Mouse (Mus musculus) hindbrain, embryonic 10.5 days (tissue): ENCODE data around the gene Aspm. TPM values are rescaled to one million over a fixed set of nuclear protein-coding genes. Genes with fewer than 3 reads are reported as not detected.
"Not testable (repeated sequence)": the region's sequence is repeated elsewhere in the genome, so short reads cannot be mapped to it uniquely, and the experiment has no call there.

Source experiments
- DNase-seq: peaks from one replicate; pipeline ENCODE4 v3.0.0-alpha.2; 2017; ENCODE audit warnings: low spot score
- H3K27ac ChIP-seq: fragments of 300-500 bp; sonication (generic); 2 replicates; pipeline ENCODE4 v1.5.1; 2016; ENCODE audit warnings: mild to moderate bottlenecking, moderate library complexity
- H3K27me3 ChIP-seq: fragments of 300-500 bp; sonication (generic); 2 replicates; pipeline ENCODE4 v1.6.1; 2016; ENCODE audit warnings: mild to moderate bottlenecking; ENCODE audit not compliant: poor library complexity, insufficient read depth, severe bottlenecking
- H3K36me3 ChIP-seq: fragments of 300-500 bp; sonication (generic); 2 replicates; pipeline ENCODE4 v1.6.1; 2016; ENCODE audit warnings: mild to moderate bottlenecking, moderate library complexity
- H3K4me1 ChIP-seq: fragments of 300-500 bp; sonication (generic); replicated peaks from 2 replicates; pipeline ENCODE4 v1.6.1; 2016; ENCODE audit warnings: mild to moderate bottlenecking
- H3K4me3 ChIP-seq: fragments of 300-500 bp; sonication (generic); 2 replicates; pipeline ENCODE4 v1.5.1; 2016; ENCODE audit warnings: mild to moderate bottlenecking, moderate library complexity
- H3K9me3 ChIP-seq: fragments of 300-500 bp; sonication (generic); 2 replicates; pipeline ENCODE4 v1.6.1; 2016; ENCODE audit warnings: mild to moderate bottlenecking, moderate library complexity
- WGBS: fragments of 180-500 bp; shearing (Covaris S2); methylation state at CpG from one replicate; pipeline ENCODE4 v1.1.7; 2016; 5-methylcytosine and 5-hydroxymethylcytosine counted together
- polyA plus RNA-seq: library from polyadenylated mRNA; unstranded; fragments of >200 nt; fragmentation: Nextera tagmentation; extraction: Ambion mirVana; gene quantifications from 2 replicates; pipeline ENCODE4 v1.2.1, GENCODE M21; 2016

The Aspm gene
- 16.5 and 22.1 TPM in 2 replicates for polyA plus RNA-seq

GRCm38 (mm10) chr1:139454340-139455225 is at the start of gene Aspm:
Gene Aspm, plus strand, starts transcription at chr1:139454772.
- under 1% methylated on average over 65 of the region's 65 CpGs for WGBS
- no peaks in the 10 kb centered on the region for H3K9me3 ChIP-seq
- H3K4me3 ChIP-seq = peak within 1 kb of the TSS; percentile 90
- H3K27ac ChIP-seq = peak within 1 kb of the TSS; percentile 93
- H3K36me3 ChIP-seq = peaks cover 25% of the 10 kb centered on the region
- DNase-seq = peak; percentile 93
- H3K4me1 ChIP-seq = peaks cover 24% of the 10 kb centered on the region
- no peaks in the 10 kb centered on the region for H3K27me3 ChIP-seq

GRCm38 (mm10) chr1:139405766-139406165 is 48.8 kb upstream of the Aspm start:
- Histone ChIP-seq H3K27ac (no peak overlapping the region), H3K4me3 (no peak overlapping the region), H3K27me3 (no peaks in the 10 kb centered on the region), H3K4me1 (no peaks in the 10 kb centered on the region), H3K9me3 (peaks cover 5% of the 10 kb centered on the region; the same call in 1 of the 2 replicates), H3K36me3 (no peaks in the 10 kb centered on the region)
- DNase-seq = no peak

GRCm38 (mm10) chr1:139407701-139408100 is 46.9 kb upstream of the Aspm start:
- no peaks in the 10 kb centered on the region for H3K36me3 ChIP-seq
- WGBS = 58% methylated on average over 5 of the region's 5 CpGs
- no peaks in the 10 kb centered on the region for H3K27me3 ChIP-seq
- H3K27ac ChIP-seq = no peak overlapping the region
- H3K9me3 ChIP-seq = peaks cover 6% of the 10 kb centered on the region; the same call in 1 of the 2 replicates
- no peaks in the 10 kb centered on the region for H3K4me1 ChIP-seq
- DNase-seq = no peak
- no peak overlapping the region for H3K4me3 ChIP-seq

- H3K4me1 ChIP-seq, DNase-seq, H3K36me3 ChIP-seq, H3K27me3 ChIP-seq, H3K4me3 ChIP-seq, H3K9me3 ChIP-seq, H3K27ac ChIP-seq: not testable (repeated sequence)
- 82% methylated on average over 2 of the region's 2 CpGs for WGBS
Measured at GRCm38 (mm10) chr1:139412365-139412764, 42.2 kb upstream of the Aspm start.

GRCm38 (mm10) chr1:139413465-139413864 is 41.1 kb upstream of the Aspm start:
- Histone ChIP-seq H3K9me3 (peaks cover 6% of the 10 kb centered on the region; the same call in 1 of the 2 replicates), H3K27ac (no peak overlapping the region), H3K4me1 (no peaks in the 10 kb centered on the region), H3K27me3 (no peaks in the 10 kb centered on the region), H3K4me3 (no peak overlapping the region), H3K36me3 (no peaks in the 10 kb centered on the region)
- 92% methylated on average over 3 of the region's 3 CpGs for WGBS
- no peak for DNase-seq

- Histone ChIP-seq H3K27me3 (no peaks in the 10 kb centered on the region), H3K36me3 (peaks cover 11% of the 10 kb centered on the region; the same call in 1 of the 2 replicates), H3K4me1 (peaks cover 42% of the 10 kb centered on the region), H3K4me3 (peak overlapping the region; percentile 85), H3K27ac (peak overlapping the region; percentile 98), H3K9me3 (no peaks in the 10 kb centered on the region)
- DNase-seq = no peak
- WGBS = 5% methylated on average over 8 of the region's 8 CpGs
Measured at GRCm38 (mm10) chr1:139421521-139421874, 33.1 kb upstream of the Aspm start.

- WGBS = under 1% methylated on average over 81 of the region's 88 CpGs
- Histone ChIP-seq H3K27ac (peak within 1 kb of the TSS; percentile 98), H3K36me3 (peaks cover 13% of the 10 kb centered on the region), H3K27me3 (no peaks in the 10 kb centered on the region), H3K4me3 (peak within 1 kb of the TSS; percentile 85), H3K4me1 (peaks cover 47% of the 10 kb centered on the region), H3K9me3 (no peaks in the 10 kb centered on the region)
- peak; percentile 90 for DNase-seq
Measured at GRCm38 (mm10) chr1:139421875-139422791, 32.4 kb upstream of the Aspm start, which contains the start of gene Zbtb41. Gene Zbtb41, plus strand, starts transcription at chr1:139422288.

GRCm38 (mm10) chr1:139422941-139423340 is 31.6 kb upstream of the Aspm start:
- peaks cover 48% of the 10 kb centered on the region for H3K4me1 ChIP-seq
- 40% methylated on average over 10 of the region's 10 CpGs for WGBS
- no peaks in the 10 kb centered on the region for H3K9me3 ChIP-seq
- no peak for DNase-seq
- H3K4me3 ChIP-seq = peak overlapping the region; percentile 85
- H3K27me3 ChIP-seq = no peaks in the 10 kb centered on the region
- peak overlapping the region; percentile 98 for H3K27ac ChIP-seq
- H3K36me3 ChIP-seq = peaks cover 15% of the 10 kb centered on the region

GRCm38 (mm10) chr1:139423931-139424330 is 30.6 kb upstream of the Aspm start:
- no peaks in the 10 kb centered on the region for H3K9me3 ChIP-seq
- peaks cover 48% of the 10 kb centered on the region for H3K4me1 ChIP-seq
- no peak for DNase-seq
- H3K36me3 ChIP-seq = peaks cover 18% of the 10 kb centered on the region
- H3K4me3 ChIP-seq = peak overlapping the region; percentile 85
- 64% methylated on average over 10 of the region's 10 CpGs for WGBS
- no peaks in the 10 kb centered on the region for H3K27me3 ChIP-seq
- H3K27ac ChIP-seq = no peak overlapping the region

- peak overlapping the region; percentile 85 for H3K4me3 ChIP-seq
- no peak for DNase-seq
- H3K27ac ChIP-seq = 0 out of 2 replicates have a peak overlapping the region, but pooled peaks have one; percentile 5
- H3K4me1 ChIP-seq = peaks cover 48% of the 10 kb centered on the region
- H3K27me3 ChIP-seq = no peaks in the 10 kb centered on the region
- WGBS = 53% methylated on average over 3 of the region's 3 CpGs
- H3K9me3 ChIP-seq = no peaks in the 10 kb centered on the region
- peaks cover 28% of the 10 kb centered on the region for H3K36me3 ChIP-seq
Measured at GRCm38 (mm10) chr1:139425006-139425405, 29.6 kb upstream of the Aspm start.

GRCm38 (mm10) chr1:139438373-139438772 is 16.2 kb upstream of the Aspm start:
- DNase-seq = no peak
- no peaks in the 10 kb centered on the region for H3K27me3 ChIP-seq
- no peaks in the 10 kb centered on the region for H3K4me1 ChIP-seq
- peaks cover 96% of the 10 kb centered on the region for H3K36me3 ChIP-seq
- no peaks in the 10 kb centered on the region for H3K9me3 ChIP-seq
- H3K27ac ChIP-seq = no peak overlapping the region
- H3K4me3 ChIP-seq = no peak overlapping the region

- not testable (repeated sequence) for H3K27me3 ChIP-seq, H3K4me3 ChIP-seq, H3K4me1 ChIP-seq, H3K27ac ChIP-seq, DNase-seq, H3K9me3 ChIP-seq
- H3K36me3 ChIP-seq = peaks cover 89% of the 10 kb centered on the region
- 92% methylated on average over 9 of the region's 9 CpGs for WGBS
Measured at GRCm38 (mm10) chr1:139443103-139443502, 11.5 kb upstream of the Aspm start.
